Mouse (Mus musculus): ENCODE data around the gene Ctnnb1.

Ctnnb1 gene

GRCm38 (mm10) chr9:120961969-120962700 is 33.1 kb downstream of the Ctnnb1 start:
- DNase-seq (ENCODE audit: low read depth), result peak; percentile 41

- no peak for DNase-seq (ENCODE audit: low read depth)
These were observed 34.1 kb downstream of the Ctnnb1 start for GRCm38 (mm10) chr9:120963104-120963503.

- no peak for DNase-seq (ENCODE audit: low read depth)
These were observed 34.7 kb downstream of the Ctnnb1 start for GRCm38 (mm10) chr9:120963720-120964119.

- DNase-seq (ENCODE audit: low read depth), result no peak
These were observed 35.2 kb downstream of the Ctnnb1 start for GRCm38 (mm10) chr9:120964224-120964623.

- DNase-seq (ENCODE audit: low read depth), result no peak
These were observed 36.0 kb downstream of the Ctnnb1 start for GRCm38 (mm10) chr9:120965007-120965406.

- peak; percentile 59 for DNase-seq (ENCODE audit: low read depth)
These were observed 44.1 kb downstream of the Ctnnb1 start for GRCm38 (mm10) chr9:120973026-120973515.

GRCm38 (mm10) chr9:120974209-120974608 is 45.2 kb downstream of the Ctnnb1 start:
- DNase-seq (ENCODE audit: low read depth), result no peak

- DNase-seq (ENCODE audit: low read depth), result peak; percentile 90
These were observed 47.1 kb downstream of the Ctnnb1 start for GRCm38 (mm10) chr9:120976158-120976557.

- no peak for DNase-seq (ENCODE audit: low read depth)
These were observed 47.8 kb downstream of the Ctnnb1 start for GRCm38 (mm10) chr9:120976856-120977255.

GRCm38 (mm10) chr9:120981777-120982176 is 52.8 kb downstream of the Ctnnb1 start:
- DNase-seq (ENCODE audit: low read depth), result no peak

- DNase-seq (ENCODE audit: low read depth), result no peak
These were observed 54.8 kb downstream of the Ctnnb1 start for GRCm38 (mm10) chr9:120983849-120984248.

GRCm38 (mm10) chr9:120984509-120984908 is 55.5 kb downstream of the Ctnnb1 start:
- DNase-seq (ENCODE audit: low read depth), result no peak

GRCm38 (mm10) chr9:120985009-120985408 is 56.0 kb downstream of the Ctnnb1 start:
- no peak for DNase-seq (ENCODE audit: low read depth)

- DNase-seq (ENCODE audit: low read depth), result no peak
These were observed 56.5 kb downstream of the Ctnnb1 start for GRCm38 (mm10) chr9:120985524-120985923.

- DNase-seq (ENCODE audit: low read depth), result no peak
These were observed 57.2 kb downstream of the Ctnnb1 start for GRCm38 (mm10) chr9:120986255-120986654.

GRCm38 (mm10) chr9:120986994-120987393 is 58.0 kb downstream of the Ctnnb1 start:
- no peak for DNase-seq (ENCODE audit: low read depth)

- DNase-seq (ENCODE audit: low read depth), result no peak
These were observed 59.1 kb downstream of the Ctnnb1 start for GRCm38 (mm10) chr9:120988088-120988487.

- no peak for DNase-seq (ENCODE audit: low read depth)
These were observed 61.0 kb downstream of the Ctnnb1 start for GRCm38 (mm10) chr9:120989806-120990700.

GRCm38 (mm10) chr9:120991801-120992200 is 62.8 kb downstream of the Ctnnb1 start:
- DNase-seq (ENCODE audit: low read depth), result no peak

- DNase-seq (ENCODE audit: low read depth), result no peak
These were observed 64.0 kb downstream of the Ctnnb1 start for GRCm38 (mm10) chr9:120993004-120993403.

GRCm38 (mm10) chr9:120994223-120995155 is 65.5 kb downstream of the Ctnnb1 start:
- DNase-seq (ENCODE audit: low read depth), result no peak

- no peak for DNase-seq (ENCODE audit: low read depth)
These were observed 69.7 kb downstream of the Ctnnb1 start for GRCm38 (mm10) chr9:120998696-120999095.

All from NIH3T3 (cell line).